Mouse (Mus musculus) Patski (cell line): ENCODE results near the gene Sapcd2. TPM values are rescaled to one million over a fixed set of nuclear protein-coding genes. Genes with fewer than 3 reads are reported as not detected.

ENCODE experiments used
- ATAC-seq: fragments of 100-300 bp; one replicate; pipeline ENCODE4 v1.8.0; 2021
- CTCF ChIA-PET: fragments of 350-600 bp; sonication (Branson Sonifier 250); formaldehyde crosslinking; loops from one replicate; lab custom pipeline; 2022; ENCODE audit warnings: inconsistent platforms; lab: Charles Lee
- POLR2A ChIA-PET: fragments of 350-600 bp; sonication (Branson Sonifier 250); formaldehyde crosslinking; loops from one replicate; lab custom pipeline; 2022; ENCODE audit warnings: antibody characterized with exemption, inconsistent platforms; lab: Charles Lee
- DNase-seq: peaks from one replicate; pipeline ENCODE4 v3.0.0-alpha.2; 2011; ENCODE audit warnings: low read depth, low spot score
- H3K27me3 ChIP-seq: fragments of 371-371 bp; one replicate; pipeline ENCODE4 v1.5.1; 2021
- CTCF ChIP-seq: fragments of 100-300 bp; IDR thresholded peaks from one replicate; pipeline ENCODE4 v1.5.1; 2021
- in situ Hi-C: fragments of 300-500 bp; cut with MboI; formaldehyde crosslinking; loops from 3 replicates; pipeline ENCODE4 v1.11.1; 2018; ENCODE audit warnings: low pct_unique_long_range_greater_than_20kb, mixed read lengths
- polyA plus RNA-seq: library from polyadenylated mRNA; unstranded; gene quantifications from one replicate; pipeline ENCODE4 v1.2.3, GENCODE M21; 2021

Sapcd2 gene
- polyA plus RNA-seq, 1 experiment from 2014 or later, result 11.4 TPM

GRCm38 (mm10) chr2:25372644-25373391 lies 697 bp downstream of the Sapcd2 start:
- ATAC-seq (no peak), DNase-seq (no peak)
- POLR2A ChIA-PET, result interaction anchor here (1.2 kb wide), 1 partner anchor 32 kb away, joined by 3 read pairs; no protein-coding TSS in a partner anchor
- CTCF ChIA-PET, result interaction anchor here (8.7 kb wide), 1 partner anchor 25 kb away, joined by 119 read pairs; the partner anchor contains the start of genes Entpd2 and Npdc1
- H3K27me3 ChIP-seq, result no peaks in the 10 kb centered on the region
- TF ChIP-seq CTCF, result no peak
- in situ Hi-C loops, result no loop called here

GRCm38 (mm10) chr2:25373431-25373830 lies 1.3 kb downstream of the Sapcd2 start:
- DNase-seq (no peak), ATAC-seq (no peak)
- in situ Hi-C loops, result no loop called here
- POLR2A ChIA-PET, result no interaction called here
- no peak for TF ChIP-seq CTCF
- H3K27me3 ChIP-seq, result no peaks in the 10 kb centered on the region
- CTCF ChIA-PET, result interaction anchor here (1.0 to 8.7 kb wide), 2 partner anchors 24 to 49 kb away, joined by 3 to 119 read pairs; partner anchors contain the start of genes Entpd2 and Npdc1

- in situ Hi-C loops, result no loop called here
- no peaks in the 10 kb centered on the region for H3K27me3 ChIP-seq
- no peak for DNase-seq
- no peak for ATAC-seq
- TF ChIP-seq CTCF, result no peak
- ChIA-PET CTCF (interaction anchor here (0.8 to 8.7 kb wide), 8 partner anchors 8 to 47 kb away, joined by 3 to 119 read pairs (median 3); partner anchors contain the start of genes Entpd2 and Npdc1), POLR2A (interaction anchor here (1.0 kb wide), 1 partner anchor 24 kb away, joined by 3 read pairs; no protein-coding TSS in a partner anchor)
Measured at GRCm38 (mm10) chr2:25376589-25376988, 4.5 kb downstream of the Sapcd2 start.

GRCm38 (mm10) chr2:25384492-25384891 lies 12.4 kb downstream of the Sapcd2 start:
- POLR2A ChIA-PET, result no interaction called here
- H3K27me3 ChIP-seq, result no peaks in the 10 kb centered on the region
- no peak for TF ChIP-seq CTCF
- CTCF ChIA-PET, result interaction anchor here (1.1 kb wide), 1 partner anchor 8 kb away, joined by 3 read pairs; no protein-coding TSS in a partner anchor
- DNase-seq (no peak), ATAC-seq (no peak)
- in situ Hi-C loops, result no loop called here

- in situ Hi-C loops, result no loop called here
- ChIA-PET POLR2A (no interaction called here), CTCF (no interaction called here)
- ATAC-seq (no peak), DNase-seq (no peak)
- TF ChIP-seq CTCF, result no peak
- H3K27me3 ChIP-seq, result peaks cover 4% of the 10 kb centered on the region
Measured at GRCm38 (mm10) chr2:25391266-25391665, 19.1 kb downstream of the Sapcd2 start.

- H3K27me3 ChIP-seq, result peaks cover 4% of the 10 kb centered on the region
- ChIA-PET CTCF (interaction anchor here (1.4 to 10.9 kb wide), 3 partner anchors 8 to 67 kb away, joined by 3 to 119 read pairs (median 4); partner anchors contain the start of gene Sapcd2), POLR2A (no interaction called here)
- peak; percentile 13 for ATAC-seq
- in situ Hi-C loops, result no loop called here
- DNase-seq, result no peak
- no peak for TF ChIP-seq CTCF
Measured at GRCm38 (mm10) chr2:25394281-25395221, 22.4 kb downstream of the Sapcd2 start.

- DNase-seq (no peak), ATAC-seq (no peak)
- peaks cover 4% of the 10 kb centered on the region for H3K27me3 ChIP-seq
- in situ Hi-C loops, result no loop called here
- no peak for TF ChIP-seq CTCF
- POLR2A ChIA-PET, result no interaction called here
- CTCF ChIA-PET, result interaction anchor here (1.7 to 10.9 kb wide), 3 partner anchors 9 to 20 kb away, joined by 4 to 119 read pairs (median 4); partner anchors contain the start of gene Sapcd2
Measured at GRCm38 (mm10) chr2:25395721-25396596, 23.8 kb downstream of the Sapcd2 start, which contains the start of gene Entpd2. Entpd2 (plus strand) TSS chr2:25395874.

GRCm38 (mm10) chr2:25396597-25396983 lies 24.5 kb downstream of the Sapcd2 start:
- ATAC-seq (no peak), DNase-seq (no peak)
- ChIA-PET POLR2A (no interaction called here), CTCF (interaction anchor here (1.9 to 10.9 kb wide), 2 partner anchors 10 to 21 kb away, joined by 4 to 119 read pairs; partner anchors contain the start of gene Sapcd2)
- peaks cover 4% of the 10 kb centered on the region for H3K27me3 ChIP-seq
- no peak for TF ChIP-seq CTCF
- in situ Hi-C loops, result no loop called here

GRCm38 (mm10) chr2:25397010-25397409 lies 24.9 kb downstream of the Sapcd2 start:
- POLR2A ChIA-PET, result no interaction called here
- CTCF ChIA-PET, result interaction anchor here (1.9 to 10.9 kb wide), 2 partner anchors 10 to 21 kb away, joined by 4 to 119 read pairs; partner anchors contain the start of gene Sapcd2
- in situ Hi-C loops, result no loop called here
- ATAC-seq, result no peak
- peaks cover 4% of the 10 kb centered on the region for H3K27me3 ChIP-seq
- TF ChIP-seq CTCF, result no peak
- DNase-seq, result no peak
